Mouse (Mus musculus) liver, postnatal 0 days (tissue): ENCODE results near the gene Clstn1. TPM values are rescaled to one million over a fixed set of nuclear protein-coding genes. Genes with fewer than 3 reads are reported as not detected.

Experiments used
- ATAC-seq: fragments of 200-750 bp; cut with Nextera tagmentation; 2 replicates; pipeline ENCODE4 v1.8.0; 2017; ENCODE audit warnings: mild to moderate bottlenecking, moderate library complexity
- DNase-seq: peaks from one replicate; pipeline ENCODE4 v3.0.0-alpha.2; 2016
- H3K27ac ChIP-seq: fragments of 300-500 bp; sonication (generic); 2 replicates; pipeline ENCODE4 v1.5.1; 2014; ENCODE audit warnings: antibody characterized with exemption, moderate library complexity, mild to moderate bottlenecking, low read depth
- H3K27me3 ChIP-seq: fragments of 300-500 bp; sonication (generic); 2 replicates; pipeline ENCODE4 v1.6.1; 2014; ENCODE audit warnings: low read length, control low read depth, mixed read lengths; ENCODE audit not compliant: insufficient read depth
- H3K36me3 ChIP-seq: fragments of 300-500 bp; sonication (generic); replicated peaks from 2 replicates; pipeline ENCODE4 v1.6.1; 2014; ENCODE audit warnings: mild to moderate bottlenecking, control low read depth, low read length, moderate library complexity, mixed read lengths; ENCODE audit not compliant: insufficient read depth
- H3K4me1 ChIP-seq: fragments of 300-500 bp; sonication (generic); 2 replicates; pipeline ENCODE4 v1.6.1; 2014; ENCODE audit warnings: antibody characterized with exemption, mild to moderate bottlenecking, control low read depth; ENCODE audit not compliant: insufficient read depth
- H3K4me2 ChIP-seq: fragments of 300-500 bp; sonication (generic); 2 replicates; pipeline ENCODE4 v1.6.1; 2014; ENCODE audit warnings: low read depth, mild to moderate bottlenecking, low read length, moderate library complexity, mixed read lengths
- H3K4me3 ChIP-seq: fragments of 300-500 bp; sonication (generic); 2 replicates; pipeline ENCODE4 v1.5.1; 2014; ENCODE audit warnings: low read depth, low read length
- H3K9ac ChIP-seq: fragments of 300-500 bp; sonication (generic); replicated peaks from 2 replicates; pipeline ENCODE4 v1.6.1; 2014; ENCODE audit warnings: mild to moderate bottlenecking, moderate library complexity
- H3K9me3 ChIP-seq: fragments of 300-500 bp; sonication (generic); 2 replicates; pipeline ENCODE4 v1.6.1; 2016; ENCODE audit warnings: mild to moderate bottlenecking, control low read depth, low read length, mixed read lengths
- CTCF ChIP-seq: sonication (generic); IDR thresholded peaks from 2 replicates; pipeline ENCODE4 v1.5.1; 2016; ENCODE audit warnings: antibody characterized with exemption, low read depth
- EP300 ChIP-seq: IDR thresholded peaks from 2 replicates; pipeline ENCODE4 v1.6.1; 2016; ENCODE audit warnings: antibody characterized with exemption, low read depth, mild to moderate bottlenecking
- WGBS: fragments of 180-500 bp; shearing (Covaris S2); extraction: QIAGEN DNeasy Blood & Tissue Kit; methylation state at CpG from one replicate; pipeline ENCODE4 v1.1.7; 2014; ENCODE audit not compliant: insufficient replicate concordance; 5-methylcytosine and 5-hydroxymethylcytosine counted together
- polyA plus RNA-seq: library from polyadenylated mRNA; unstranded; fragments of >200 nt; fragmentation: Nextera tagmentation; extraction: Ambion mirVana; gene quantifications from 2 replicates; pipeline ENCODE4 v1.2.1, GENCODE M21; 2015

The Clstn1 gene
- polyA plus RNA-seq, 1 experiment from 2014 or later, result 2.1 TPM

GRCm38 (mm10) chr4:149602236-149602635, 16.0 kb downstream of the Clstn1 start:
- Histone ChIP-seq H3K4me2 (no peak overlapping the region), H3K27ac (no peak overlapping the region), H3K27me3 (no peaks in the 10 kb centered on the region), H3K4me3 (no peak overlapping the region), H3K4me1 (no peaks in the 10 kb centered on the region), H3K9ac (no peak overlapping the region), H3K36me3 (no peaks in the 10 kb centered on the region), H3K9me3 (no peaks in the 10 kb centered on the region)
- WGBS, result 51% methylated on average over 7 of the region's 7 CpGs
- TF ChIP-seq EP300 (no peak), CTCF (no peak)
- ATAC-seq (no peak), DNase-seq (no peak)

- TF ChIP-seq CTCF, result no peak
- TF ChIP-seq EP300, result no peak
- Histone ChIP-seq H3K27ac (no peak overlapping the region), H3K4me2 (no peak overlapping the region), H3K4me3 (no peak overlapping the region), H3K9ac (no peak overlapping the region), H3K4me1 (no peaks in the 10 kb centered on the region), H3K36me3 (no peaks in the 10 kb centered on the region), H3K27me3 (no peaks in the 10 kb centered on the region), H3K9me3 (no peaks in the 10 kb centered on the region)
- DNase-seq, result no peak
- 52% methylated on average over 1 of the region's 1 CpGs for WGBS
- no peak for ATAC-seq
These were observed 17.6 kb downstream of the Clstn1 start for GRCm38 (mm10) chr4:149603860-149604259.

GRCm38 (mm10) chr4:149604518-149604917, 18.2 kb downstream of the Clstn1 start:
- Histone ChIP-seq H3K9ac (no peak overlapping the region), H3K27ac (no peak overlapping the region), H3K4me1 (no peaks in the 10 kb centered on the region), H3K4me3 (no peak overlapping the region), H3K4me2 (no peak overlapping the region), H3K9me3 (no peaks in the 10 kb centered on the region), H3K36me3 (no peaks in the 10 kb centered on the region), H3K27me3 (no peaks in the 10 kb centered on the region)
- WGBS, result 78% methylated on average over 3 of the region's 3 CpGs
- no peak for TF ChIP-seq EP300
- peak; percentile 49 for TF ChIP-seq CTCF
- ATAC-seq (no peak), DNase-seq (no peak)

- DNase-seq (no peak), ATAC-seq (no peak)
- TF ChIP-seq CTCF (no peak), EP300 (no peak)
- H3K4me3 ChIP-seq, result no peak overlapping the region
- no peak overlapping the region for H3K4me2 ChIP-seq
- no peak overlapping the region for H3K9ac ChIP-seq
- no peaks in the 10 kb centered on the region for H3K27me3 ChIP-seq
- H3K36me3 ChIP-seq, result no peaks in the 10 kb centered on the region
- H3K27ac ChIP-seq, result no peak overlapping the region
- H3K4me1 ChIP-seq, result no peaks in the 10 kb centered on the region
- H3K9me3 ChIP-seq, result no peaks in the 10 kb centered on the region
- WGBS, result 81% methylated on average over 18 of the region's 18 CpGs
These were observed 19.8 kb downstream of the Clstn1 start for GRCm38 (mm10) chr4:149606056-149606455.

GRCm38 (mm10) chr4:149606766-149607358, 20.6 kb downstream of the Clstn1 start:
- 51% methylated on average over 15 of the region's 15 CpGs for WGBS
- no peaks in the 10 kb centered on the region for H3K9me3 ChIP-seq
- H3K36me3 ChIP-seq, result no peaks in the 10 kb centered on the region
- TF ChIP-seq CTCF, result no peak
- TF ChIP-seq EP300, result no peak
- no peak overlapping the region for H3K4me3 ChIP-seq
- H3K4me2 ChIP-seq, result no peak overlapping the region
- no peaks in the 10 kb centered on the region for H3K4me1 ChIP-seq
- no peak overlapping the region for H3K9ac ChIP-seq
- ATAC-seq (no peak), DNase-seq (no peak)
- no peak overlapping the region for H3K27ac ChIP-seq
- H3K27me3 ChIP-seq, result no peaks in the 10 kb centered on the region

GRCm38 (mm10) chr4:149607591-149608308, 21.5 kb downstream of the Clstn1 start:
- no peak for DNase-seq
- 48% methylated on average over 20 of the region's 20 CpGs for WGBS
- no peak overlapping the region for H3K27ac ChIP-seq

More at GRCm38 (mm10) chr4:149607591-149608308, 21.5 kb downstream of the Clstn1 start:
- no peaks in the 10 kb centered on the region for H3K27me3 ChIP-seq
- H3K4me1 ChIP-seq, result no peaks in the 10 kb centered on the region
- no peaks in the 10 kb centered on the region for H3K9me3 ChIP-seq
- TF ChIP-seq EP300 (no peak), CTCF (no peak)
- no peaks in the 10 kb centered on the region for H3K36me3 ChIP-seq
- no peak for ATAC-seq
- no peak overlapping the region for H3K4me2 ChIP-seq
- H3K4me3 ChIP-seq, result no peak overlapping the region
- H3K9ac ChIP-seq, result no peak overlapping the region
